Comparison of ENCODE assay signal across 7 mouse cellular contexts in genomic region chr12:97130276-97130675, GRCm38 (mm10).
A peak's percentile ranks its signal among the peaks of the same experiment; 100 is the strongest.
DNase-seq lines count a peak whose midpoint lies in the region; ATAC-seq and TF ChIP-seq lines count a peak whose summit lies in the region.

No protein-coding gene starts in this region.

- H3K27me3 ChIP-seq in kidney, postnatal 0 days (ENCODE audit: insufficient read depth, low read length): no peaks in the 10 kb centered on the region
- no peaks in the 10 kb centered on the region for H3K27me3 ChIP-seq in kidney, embryonic 14.5 days (ENCODE audit: control insufficient read depth, insufficient read depth, low read length)
- H3K27me3 ChIP-seq in E14TG2a.4 (ENCODE audit: insufficient read depth, low read length): no peaks in the 10 kb centered on the region

- H3K4me2 ChIP-seq in kidney, postnatal 0 days (ENCODE audit: low read length): no peak overlapping the region
- H3K4me2 ChIP-seq in kidney, embryonic 14.5 days (replicated peaks; ENCODE audit: low read depth, low read length): no peak overlapping the region

- TF ChIP-seq CTCF in kidney, postnatal 0 days (IDR thresholded peaks at IDR 0.05; ENCODE audit: low read depth): peak; percentile 74
- peak; percentile 60 for TF ChIP-seq CTCF in E14TG2a.4 (conservative IDR thresholded peaks at IDR 0.05; ENCODE audit: low read length)

- H3K9me3 ChIP-seq in kidney, postnatal 0 days (replicated peaks; ENCODE audit: low read length): no peaks in the 10 kb centered on the region
- no peaks in the 10 kb centered on the region for H3K9me3 ChIP-seq in kidney, embryonic 14.5 days (ENCODE audit: control insufficient read depth, low read length)
- no peaks in the 10 kb centered on the region for H3K9me3 ChIP-seq in E14TG2a.4 (ENCODE audit: low read length)

- H3K9ac ChIP-seq in kidney, postnatal 0 days (ENCODE audit: low read depth, low read length): no peak overlapping the region
- no peak overlapping the region for H3K9ac ChIP-seq in kidney, embryonic 14.5 days (ENCODE audit: low read depth, low read length)

- peak; percentile 85 for DNase-seq in kidney, postnatal 0 days (ENCODE audit: low spot score)
- peak; percentile 6 for DNase-seq in 3134 (ENCODE audit: extremely low read depth, insufficient read length, low spot score)
- DNase-seq in yolk sac, embryonic 10.5 days (ENCODE audit: low spot score): no peak
- DNase-seq in spleen, postnatal 36 days (ENCODE audit: low spot score in 2 of 2): no peak

- ATAC-seq in kidney, postnatal 0 days (replicated peaks; ENCODE audit: low FRiP score, low read depth): no peak
- no peak for ATAC-seq in kidney, embryonic 14.5 days (ENCODE audit: low FRiP score, low TSS enrichment)
- peak; percentile 32 to 53; a peak in 2 of 4 replicates for ATAC-seq in hematopoietic stem cell, adult 5-6 weeks (replicated peaks in 1 of 2; ENCODE audit: insufficient read depth in 1 of 2, low FRiP score in 2 of 2, low TSS enrichment in 1 of 2, low read depth in 1 of 2, poor library complexity in 2 of 2, severe bottlenecking in 2 of 2)

- H3K4me3 ChIP-seq in kidney, postnatal 0 days (replicated peaks; ENCODE audit: low read depth, low read length): no peak overlapping the region
- H3K4me3 ChIP-seq in kidney, embryonic 14.5 days (ENCODE audit: low read length): no peak overlapping the region
- no peak overlapping the region for H3K4me3 ChIP-seq in E14TG2a.4 (replicated peaks; ENCODE audit: low read length)

- H3K27ac ChIP-seq in kidney, postnatal 0 days: no peak overlapping the region
- H3K27ac ChIP-seq in kidney, embryonic 14.5 days (ENCODE audit: low read depth, low read length): no peak overlapping the region

- H3K36me3 ChIP-seq in kidney, postnatal 0 days (ENCODE audit: insufficient read depth, low read length): no peaks in the 10 kb centered on the region
- no peaks in the 10 kb centered on the region for H3K36me3 ChIP-seq in kidney, embryonic 14.5 days (ENCODE audit: control insufficient read depth, insufficient read depth, low read length)
- H3K36me3 ChIP-seq in E14TG2a.4 (ENCODE audit: insufficient read depth, low read length): no peaks in the 10 kb centered on the region

- H3K4me1 ChIP-seq in kidney, postnatal 0 days (replicated peaks; ENCODE audit: insufficient read depth, low read length): no peaks in the 10 kb centered on the region
- no peaks in the 10 kb centered on the region for H3K4me1 ChIP-seq in kidney, embryonic 14.5 days (ENCODE audit: control insufficient read depth, insufficient read depth, low read length)
- H3K4me1 ChIP-seq in E14TG2a.4 (replicated peaks; ENCODE audit: low read depth, low read length): no peaks in the 10 kb centered on the region

Comparison
In these comparisons a context has a peak if more than half of its experiments do, and no peak if none do; other contexts are left out.
1. ATAC-seq: peak in hematopoietic stem cell, adult 5-6 weeks (2 of 2); none in kidney, postnatal 0 days (single experiment) and kidney, embryonic 14.5 days (single experiment).
2. DNase-seq: peak in kidney, postnatal 0 days (single experiment) and 3134 (single experiment); none in yolk sac, embryonic 10.5 days (single experiment) and spleen, postnatal 36 days (0 of 2).